Mouse (Mus musculus) midbrain, embryonic 11.5 days (tissue): Measurements from ENCODE around the gene Mtmr2. TPM values are rescaled to one million over a fixed set of nuclear protein-coding genes. Genes with fewer than 3 reads are reported as not detected.
"Not testable (repeated sequence)": the region's sequence is repeated elsewhere in the genome, so short reads cannot be mapped to it uniquely, and the experiment has no call there.

Experiments used
- ATAC-seq: fragments of 200-750 bp; cut with Nextera tagmentation; 2 replicates; pipeline ENCODE4 v1.8.0; 2017; ENCODE audit warnings: moderate TSS enrichment, moderate library complexity; ENCODE audit not compliant: low FRiP score
- DNase-seq: peaks from one replicate; pipeline ENCODE4 v3.0.0; 2015; ENCODE audit warnings: low spot score; ENCODE audit errors: missing footprints
- H3K27ac ChIP-seq: fragments of 300-500 bp; sonication (generic); 2 replicates; pipeline ENCODE4 v1.5.1; 2014; ENCODE audit warnings: low read depth, low read length
- H3K27me3 ChIP-seq: fragments of 300-500 bp; sonication (generic); 2 replicates; pipeline ENCODE4 v1.6.1; 2014; ENCODE audit warnings: mild to moderate bottlenecking, low read length, moderate library complexity, mixed read lengths; ENCODE audit not compliant: control insufficient read depth, insufficient read depth
- H3K36me3 ChIP-seq: fragments of 300-500 bp; sonication (generic); 2 replicates; pipeline ENCODE4 v1.6.1; 2014; ENCODE audit warnings: mild to moderate bottlenecking, low read length, moderate library complexity, mixed read lengths; ENCODE audit not compliant: control insufficient read depth, insufficient read depth
- H3K4me1 ChIP-seq: fragments of 300-500 bp; sonication (generic); 2 replicates; pipeline ENCODE4 v1.6.1; 2014; ENCODE audit warnings: low read length; ENCODE audit not compliant: control insufficient read depth, insufficient read depth
- H3K4me2 ChIP-seq: fragments of 300-500 bp; sonication (generic); 2 replicates; pipeline ENCODE4 v1.6.1; 2014; ENCODE audit warnings: mild to moderate bottlenecking, moderate library complexity
- H3K4me3 ChIP-seq: fragments of 300-500 bp; sonication (generic); 2 replicates; pipeline ENCODE4 v1.5.1; 2014; ENCODE audit warnings: low read depth, low read length
- H3K9ac ChIP-seq: fragments of 300-500 bp; sonication (generic); 2 replicates; pipeline ENCODE4 v1.6.1; 2014; ENCODE audit warnings: low read length
- H3K9me3 ChIP-seq: fragments of 300-500 bp; sonication (generic); 2 replicates; pipeline ENCODE4 v1.6.1; 2016; ENCODE audit warnings: low read length; ENCODE audit not compliant: control insufficient read depth
- WGBS: fragments of 180-500 bp; shearing (Covaris S2); extraction: QIAGEN DNeasy Blood & Tissue Kit; methylation state at CpG from one replicate; pipeline ENCODE4 v1.1.7; 2014; 5-methylcytosine and 5-hydroxymethylcytosine counted together
- polyA plus RNA-seq: library from polyadenylated mRNA; unstranded; fragments of >200 nt; fragmentation: Nextera tagmentation; extraction: Ambion mirVana; gene quantifications from 2 replicates; pipeline ENCODE4 v1.2.1, GENCODE M21; 2014

The Mtmr2 gene
- polyA plus RNA-seq, 1 experiment from 2014 or later, result 78.4 TPM

- ATAC-seq, H3K36me3 ChIP-seq: not testable (repeated sequence)
- WGBS, result 97% methylated on average over 7 of the region's 8 CpGs
Measured at GRCm38 (mm10) chr9:13790864-13791263, 42.7 kb downstream of the Mtmr2 start.

DNA sequence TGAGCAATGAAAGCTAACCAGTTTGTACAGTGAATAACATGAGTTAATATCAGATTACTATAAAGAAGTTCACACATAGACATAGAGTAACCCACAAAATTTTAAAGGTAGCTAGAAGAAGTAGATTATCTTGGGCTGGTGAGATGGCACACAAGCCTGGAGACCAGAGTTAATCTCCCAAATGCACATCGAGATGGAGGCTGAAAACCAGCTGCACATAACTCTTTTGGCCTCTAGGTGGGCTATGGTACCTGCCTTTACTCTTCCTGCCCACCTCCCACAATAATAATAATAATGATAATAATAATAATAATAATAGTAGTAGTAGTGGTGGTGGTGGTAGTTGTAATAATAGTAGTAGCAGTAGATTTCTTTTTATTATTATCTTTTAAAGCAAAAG lies 46.1 kb downstream of the Mtmr2 start:
- H3K9ac ChIP-seq, result no peak overlapping the region
- no peaks in the 10 kb centered on the region for H3K9me3 ChIP-seq
- H3K27ac ChIP-seq, result no peak overlapping the region
- DNase-seq, result no peak
- no peak overlapping the region for H3K4me3 ChIP-seq
- no peaks in the 10 kb centered on the region for H3K4me1 ChIP-seq
- no peak for ATAC-seq
- no peaks in the 10 kb centered on the region for H3K27me3 ChIP-seq
- WGBS, result 72% methylated on average over 1 of the region's 1 CpGs
- peaks cover 4% of the 10 kb centered on the region; the same call in 1 of the 2 replicates for H3K36me3 ChIP-seq
- no peak overlapping the region for H3K4me2 ChIP-seq

More at GRCm38 (mm10) chr9:13790864-13791263, 42.7 kb downstream of the Mtmr2 start:
- H3K4me1 ChIP-seq, H3K4me2 ChIP-seq, DNase-seq, H3K9me3 ChIP-seq, H3K4me3 ChIP-seq, H3K27me3 ChIP-seq, H3K27ac ChIP-seq, H3K9ac ChIP-seq: not testable (repeated sequence)

GRCm38 (mm10) chr9:13794756-13795155 lies 46.5 kb downstream of the Mtmr2 start:
- H3K9me3 ChIP-seq, result no peaks in the 10 kb centered on the region
- H3K9ac ChIP-seq, result no peak overlapping the region
- peak; percentile 72 for DNase-seq
- H3K36me3 ChIP-seq, result peaks cover 6% of the 10 kb centered on the region; the same call in 1 of the 2 replicates
- ATAC-seq, result no peak
- H3K4me3 ChIP-seq, result no peak overlapping the region
- 91% methylated on average over 2 of the region's 2 CpGs for WGBS
- H3K4me1 ChIP-seq, result no peaks in the 10 kb centered on the region
- no peak overlapping the region for H3K4me2 ChIP-seq
- no peaks in the 10 kb centered on the region for H3K27me3 ChIP-seq
- H3K27ac ChIP-seq, result no peak overlapping the region

DNA sequence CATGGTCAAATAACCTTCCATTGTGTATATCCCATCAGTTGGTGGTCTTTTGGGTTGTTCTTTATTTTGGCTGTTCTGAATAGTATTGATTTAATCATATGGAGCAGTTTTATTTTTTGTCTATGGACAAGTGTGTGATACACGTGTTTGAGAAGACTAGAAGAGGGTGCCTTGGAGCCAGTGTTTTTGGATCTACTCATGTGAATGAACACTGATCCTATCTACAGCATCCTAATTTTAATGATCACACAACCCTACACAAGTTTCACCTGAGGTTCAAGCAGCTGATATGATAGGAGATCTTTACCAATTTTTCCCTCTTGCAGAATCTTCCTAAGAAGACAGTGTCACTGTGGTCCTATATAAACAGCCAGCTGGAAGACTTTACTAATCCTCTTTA lies 56.3 kb downstream of the Mtmr2 start:
- no peak overlapping the region for H3K4me3 ChIP-seq
- ATAC-seq, result no peak
- no peaks in the 10 kb centered on the region for H3K9me3 ChIP-seq
- H3K9ac ChIP-seq, result no peak overlapping the region
- no peak overlapping the region for H3K4me2 ChIP-seq
- no peaks in the 10 kb centered on the region for H3K27me3 ChIP-seq
- DNase-seq, result peak; percentile 73
- H3K36me3 ChIP-seq, result peaks cover 17% of the 10 kb centered on the region
- H3K27ac ChIP-seq, result no peak overlapping the region
- 80% methylated on average over 1 of the region's 1 CpGs for WGBS
- no peaks in the 10 kb centered on the region for H3K4me1 ChIP-seq

- no peaks in the 10 kb centered on the region for H3K9me3 ChIP-seq
- no peak overlapping the region for H3K9ac ChIP-seq
- DNase-seq, result peak; percentile 86
- H3K4me2 ChIP-seq, result no peak overlapping the region
- no peak for ATAC-seq
- no peaks in the 10 kb centered on the region for H3K4me1 ChIP-seq
- H3K27me3 ChIP-seq, result no peaks in the 10 kb centered on the region
- H3K36me3 ChIP-seq, result peaks cover 24% of the 10 kb centered on the region
- 93% methylated on average over 7 of the region's 7 CpGs for WGBS
- no peak overlapping the region for H3K27ac ChIP-seq
- no peak overlapping the region for H3K4me3 ChIP-seq
Measured at GRCm38 (mm10) chr9:13806854-13807253, 58.6 kb downstream of the Mtmr2 start.

DNA sequence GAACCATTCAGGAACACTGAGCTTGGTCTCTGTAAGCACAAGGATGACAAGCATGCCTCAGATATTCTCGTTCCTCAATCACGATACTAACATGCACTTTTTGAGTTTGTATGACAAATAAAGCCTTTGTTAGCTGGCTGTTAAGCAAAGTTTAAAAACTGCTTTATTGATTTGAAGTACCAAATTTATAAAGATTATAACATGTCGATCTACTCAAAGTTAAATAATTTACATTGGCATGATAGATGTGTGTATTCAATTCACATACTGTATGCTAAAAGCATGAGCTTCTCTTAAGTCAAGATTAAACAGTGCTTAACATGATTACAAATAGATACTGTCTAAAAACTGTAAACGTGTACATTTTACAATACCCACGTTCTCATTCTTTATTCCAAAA lies 59.4 kb downstream of the Mtmr2 start:
- Histone ChIP-seq H3K4me2 (no peak overlapping the region), H3K9ac (no peak overlapping the region), H3K27ac (no peak overlapping the region), H3K9me3 (no peaks in the 10 kb centered on the region), H3K4me3 (no peak overlapping the region), H3K4me1 (no peaks in the 10 kb centered on the region), H3K36me3 (peaks cover 26% of the 10 kb centered on the region), H3K27me3 (no peaks in the 10 kb centered on the region)
- no peak for ATAC-seq
- WGBS, result 95% methylated on average over 5 of the region's 5 CpGs
- peak; percentile 72 for DNase-seq

GRCm38 (mm10) chr9:13809937-13810336 lies 61.7 kb downstream of the Mtmr2 start:
- Histone ChIP-seq H3K4me2 (no peak overlapping the region), H3K27me3 (no peaks in the 10 kb centered on the region), H3K9ac (no peak overlapping the region), H3K9me3 (no peaks in the 10 kb centered on the region), H3K36me3 (peaks cover 26% of the 10 kb centered on the region), H3K27ac (no peak overlapping the region), H3K4me1 (no peaks in the 10 kb centered on the region), H3K4me3 (no peak overlapping the region)
- ATAC-seq (no peak), DNase-seq (no peak)

GRCm38 (mm10) chr9:13818369-13818768 lies 70.2 kb downstream of the Mtmr2 start:
- Histone ChIP-seq H3K9ac (no peak overlapping the region), H3K4me1 (no peaks in the 10 kb centered on the region), H3K4me3 (no peak overlapping the region), H3K27me3 (no peaks in the 10 kb centered on the region), H3K9me3 (no peaks in the 10 kb centered on the region), H3K4me2 (no peak overlapping the region), H3K36me3 (peaks cover 16% of the 10 kb centered on the region), H3K27ac (no peak overlapping the region)
- 87% methylated on average over 9 of the region's 9 CpGs for WGBS
- DNase-seq (no peak), ATAC-seq (no peak)

- Histone ChIP-seq H3K27me3 (no peaks in the 10 kb centered on the region), H3K9ac (no peak overlapping the region), H3K4me1 (peaks cover 9% of the 10 kb centered on the region), H3K36me3 (peaks cover 10% of the 10 kb centered on the region), H3K4me3 (no peak overlapping the region), H3K9me3 (no peaks in the 10 kb centered on the region), H3K27ac (no peak overlapping the region), H3K4me2 (no peak overlapping the region)
- ATAC-seq, result no peak
- DNase-seq, result no peak
- WGBS, result 89% methylated on average over 3 of the region's 3 CpGs
Measured at GRCm38 (mm10) chr9:13820774-13821173, 72.6 kb downstream of the Mtmr2 start.

DNA sequence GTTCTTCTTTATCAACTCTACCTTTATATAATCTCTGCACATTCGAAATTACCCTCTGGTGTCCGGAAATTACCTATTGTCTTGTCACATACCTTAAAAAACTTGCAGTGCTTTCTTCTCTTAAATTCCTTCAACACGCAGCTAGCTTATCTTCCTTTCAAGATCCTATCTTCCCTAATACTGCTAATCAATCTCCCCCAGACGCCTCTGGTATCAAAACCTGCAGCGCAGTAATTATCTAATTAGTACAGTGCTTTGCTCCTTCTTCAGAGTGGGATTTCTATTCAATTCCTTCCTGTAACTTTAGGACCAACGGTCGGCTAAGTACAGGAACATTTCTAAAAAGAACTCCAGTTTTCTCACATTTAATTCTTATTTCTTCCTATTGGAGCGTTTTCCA lies 77.7 kb downstream of the Mtmr2 start:
- Histone ChIP-seq H3K4me3 (peak overlapping the region; percentile 70), H3K4me1 (peaks cover 17% of the 10 kb centered on the region), H3K36me3 (peaks cover 2% of the 10 kb centered on the region; the same call in 1 of the 2 replicates), H3K27me3 (no peaks in the 10 kb centered on the region), H3K9ac (peak overlapping the region; percentile 85), H3K9me3 (no peaks in the 10 kb centered on the region), H3K27ac (peak overlapping the region; percentile 92; the same call in 1 of the 2 replicates), H3K4me2 (peak overlapping the region; percentile 56)
- ATAC-seq, result no peak
- DNase-seq, result no peak
- WGBS, result 7% methylated on average over 8 of the region's 8 CpGs
